Mouse (Mus musculus) common myeloid progenitor, adult 5-6 weeks (primary cell): ENCODE results near the gene Cacng4. TPM values are rescaled to one million over a fixed set of nuclear protein-coding genes. Genes with fewer than 3 reads are reported as not detected.

Experiments used
- ATAC-seq: replicated peaks from 2 replicates; pipeline ENCODE4 v1.8.0; 2016; ENCODE audit warnings: low read depth, mild to moderate bottlenecking, moderate TSS enrichment, inconsistent platforms; ENCODE audit not compliant: poor library complexity, severe bottlenecking
- total RNA-seq: library from RNA; stranded (forward); fragments of 200-1000, 187-1606 nt; gene quantifications from 2 replicates; pipeline ENCODE4 v1.2.3, GENCODE M21; 2017

Gene Cacng4
- total RNA-seq, 1 experiment from 2014 or later: not detected

GRCm38 (mm10) chr11:107777487-107777886 is 16.9 kb downstream of the Cacng4 start:
- no peak for ATAC-seq

- ATAC-seq: no peak
Observed at GRCm38 (mm10) chr11:107773312-107773711, 21.0 kb downstream of the Cacng4 start.

- no peak for ATAC-seq
Observed at GRCm38 (mm10) chr11:107772002-107772401, 22.4 kb downstream of the Cacng4 start.

- no peak for ATAC-seq
Observed at GRCm38 (mm10) chr11:107768361-107768760, 26.0 kb downstream of the Cacng4 start.

GRCm38 (mm10) chr11:107766932-107767331 is 27.4 kb downstream of the Cacng4 start:
- no peak for ATAC-seq

- no peak for ATAC-seq
Observed at GRCm38 (mm10) chr11:107762688-107763460, 31.5 kb downstream of the Cacng4 start.

GRCm38 (mm10) chr11:107761790-107762500 is 32.4 kb downstream of the Cacng4 start:
- no peak for ATAC-seq

GRCm38 (mm10) chr11:107760001-107760400 is 34.4 kb downstream of the Cacng4 start:
- no peak for ATAC-seq

- ATAC-seq: no peak
Observed at GRCm38 (mm10) chr11:107759516-107759915, 34.8 kb downstream of the Cacng4 start.

GRCm38 (mm10) chr11:107749114-107749513 is 45.2 kb downstream of the Cacng4 start:
- no peak for ATAC-seq

- no peak for ATAC-seq
Observed at GRCm38 (mm10) chr11:107748243-107749035, 45.9 kb downstream of the Cacng4 start.

- no peak for ATAC-seq
Observed at GRCm38 (mm10) chr11:107743100-107743499, 51.3 kb downstream of the Cacng4 start.

- ATAC-seq: no peak
Observed at GRCm38 (mm10) chr11:107738418-107739099, 55.8 kb downstream of the Cacng4 start.

- no peak for ATAC-seq
Observed at GRCm38 (mm10) chr11:107737886-107738285, 56.5 kb downstream of the Cacng4 start.

- ATAC-seq: no peak
Observed at GRCm38 (mm10) chr11:107734133-107734532, 60.2 kb downstream of the Cacng4 start.

- ATAC-seq: no peak
Observed at GRCm38 (mm10) chr11:107731498-107731897, 62.9 kb downstream of the Cacng4 start.

GRCm38 (mm10) chr11:107730940-107731339 is 63.4 kb downstream of the Cacng4 start:
- ATAC-seq: no peak

GRCm38 (mm10) chr11:107729141-107729540 is 65.2 kb downstream of the Cacng4 start:
- no peak for ATAC-seq

GRCm38 (mm10) chr11:107728073-107728863 is 66.1 kb downstream of the Cacng4 start:
- no peak for ATAC-seq
